Mouse (Mus musculus): ENCODE measurements at regions not wholly inside any gene's neighbourhood (a gene's known extent, or its start where the extent isn't known, plus 50 kb on each side); places are given as distances from the start of the nearest gene placed in this dataset.
"Not testable (repeated sequence)": the region's sequence is repeated elsewhere in the genome, so short reads cannot be mapped to it uniquely, and the experiment has no call there.

DNA sequence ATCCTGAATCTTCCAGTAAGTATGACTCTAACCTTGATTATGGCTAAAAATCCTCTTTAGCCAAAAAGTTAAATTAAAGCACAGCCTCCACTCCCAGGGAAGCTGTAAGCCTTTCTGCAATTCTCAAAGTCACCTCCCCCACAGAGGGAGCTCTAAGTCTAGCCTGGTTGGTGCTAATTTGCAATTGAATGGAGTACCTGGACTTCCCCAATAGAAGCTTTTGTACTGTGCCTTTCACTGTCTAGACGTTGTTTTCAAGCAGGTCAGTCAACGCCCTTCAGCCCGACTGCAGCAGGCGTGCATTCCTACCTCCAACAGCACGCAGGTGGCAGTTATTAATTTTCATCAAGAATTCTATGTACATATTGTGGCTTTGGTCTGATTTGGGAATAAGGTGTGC is 87.2 kb downstream of the Catsperg2 start:
- not testable (repeated sequence) for DNase-seq

- DNase-seq, result no peak
Measured at GRCm38 (mm10) chr7:29602356-29602755, 83.9 kb upstream of the Sipa1l3 start.

DNA sequence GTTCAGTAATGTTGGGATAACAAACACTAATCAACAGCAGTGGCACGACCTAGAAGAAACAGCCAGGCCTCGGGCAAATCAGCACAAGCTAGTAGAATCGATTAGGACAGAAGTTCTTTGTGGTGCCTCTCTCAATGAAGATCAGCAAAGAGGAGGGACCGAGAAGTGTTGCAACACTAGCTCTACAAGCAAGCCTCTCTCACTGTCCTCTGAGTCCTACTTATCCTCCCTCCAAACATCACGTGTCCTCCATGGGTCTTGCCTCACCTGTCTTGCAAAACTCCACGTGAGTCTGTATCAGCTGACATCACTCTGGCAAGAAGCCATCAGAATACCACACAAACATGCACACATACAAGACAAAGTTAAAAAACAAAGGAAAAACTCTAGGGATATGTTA is 82.9 kb upstream of the Sipa1l3 start:
- no peak for DNase-seq

DNA sequence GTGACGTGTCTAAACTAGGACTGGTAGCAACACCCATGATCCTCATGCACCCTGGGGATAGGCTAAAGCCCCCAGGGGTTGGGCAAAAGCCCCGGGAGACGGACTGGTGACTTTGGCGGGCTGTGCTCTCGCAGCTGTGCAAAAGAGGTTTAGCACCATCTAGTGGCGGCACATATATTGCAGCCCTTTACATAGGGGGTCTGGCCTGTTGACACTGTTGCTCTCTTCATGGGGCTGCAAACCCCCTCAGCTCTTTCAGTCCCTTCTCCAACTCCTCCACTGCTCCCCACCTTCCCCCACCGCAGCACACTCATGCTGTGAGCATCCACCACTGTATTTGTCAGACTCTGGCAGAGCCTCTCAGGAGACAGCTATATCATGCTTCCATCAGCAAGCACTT is 78.8 kb upstream of the Sipa1l3 start:
- DNase-seq, result peak; percentile 24

DNA sequence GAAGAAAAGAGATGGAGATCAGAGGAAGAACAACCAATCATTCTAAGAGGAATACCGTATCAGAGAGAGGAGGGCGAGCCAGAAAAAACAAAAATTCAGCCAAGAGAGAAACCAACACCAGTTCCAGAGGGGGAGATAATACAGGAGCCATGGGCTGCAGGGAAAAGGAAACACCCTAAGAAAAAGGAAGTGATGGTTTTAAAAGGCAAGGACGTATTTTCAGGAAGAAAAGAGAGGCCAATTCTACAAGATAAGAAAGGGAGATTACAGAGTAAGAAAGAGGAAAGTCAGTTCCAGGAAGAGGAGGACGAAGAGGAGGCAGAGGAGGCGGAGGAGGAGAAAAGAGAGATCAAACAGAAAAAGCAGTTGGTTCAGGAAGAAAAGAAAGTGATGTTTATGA is 59.7 kb upstream of the Sipa1l3 start:
- DNase-seq, result no peak

GRCm38 (mm10) chr7:29575606-29576005 is 57.2 kb upstream of the Sipa1l3 start:
- DNase-seq, result no peak
